ENCODE assay signal across 10 mouse cellular contexts in the genomic region with DNA sequence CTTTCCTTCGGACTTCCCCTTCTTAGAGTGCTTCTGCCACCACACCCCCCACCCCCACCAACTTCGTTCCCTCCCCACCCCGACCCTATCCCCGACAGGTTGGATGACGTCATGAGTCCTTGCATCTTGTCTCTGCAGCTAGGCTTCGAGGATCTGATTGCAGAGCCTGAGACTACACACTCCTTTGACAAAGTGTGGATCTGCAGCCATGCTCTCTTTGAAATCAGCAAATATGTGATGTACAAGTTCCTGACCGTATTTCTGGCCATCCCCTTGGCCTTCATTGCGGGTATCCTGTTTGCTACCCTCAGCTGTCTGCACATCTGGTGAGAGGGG. TPM values are rescaled to one million over a fixed set of nuclear protein-coding genes. Genes with fewer than 3 reads are reported as not detected.
DNase-seq lines count a peak whose midpoint lies in the region; ATAC-seq and TF ChIP-seq lines count a peak whose summit lies in the region.
"Had no signal": no experiment of that assay in that cellular context is flagged by ENCODE, and none has a peak within 500 bp of the region (broad histone marks: within the 10 kb centered on the region; RNA-seq: fewer than 3 reads in every experiment).

No protein-coding gene starts in this region.

- ATAC-seq in heart, embryonic 15.5 days (replicated peaks; ENCODE audit: insufficient number of reproducible peaks, insufficient read depth, low FRiP score, low read depth), result peak; percentile 20; the same call in 1 of the 2 replicates
- peak; percentile 21; the same call in 1 of the 2 replicates for ATAC-seq in liver, embryonic 12.5 days

- peak overlapping the region; percentile 68 for H3K4me3 ChIP-seq in heart, embryonic 10.5 days
- H3K4me3 ChIP-seq in heart, embryonic 15.5 days, result peak overlapping the region; percentile 62
- peak overlapping the region; percentile 51 for H3K4me3 ChIP-seq in liver, embryonic 12.5 days
- peak overlapping the region; percentile 68 for H3K4me3 ChIP-seq in small intestine, adult 2 months (ENCODE audit: low read depth, low read length)

- H3K9me3 ChIP-seq in heart, embryonic 10.5 days, result no peaks in the 10 kb centered on the region
- H3K9me3 ChIP-seq in heart, embryonic 15.5 days (replicated peaks), result no peaks in the 10 kb centered on the region
- H3K9me3 ChIP-seq in liver, embryonic 12.5 days (replicated peaks), result no peaks in the 10 kb centered on the region
- H3K9me3 ChIP-seq: G1E had no signal

- TF ChIP-seq CTCF in small intestine, adult 2 months (IDR thresholded peaks at IDR 0.05; ENCODE audit: extremely low read depth, insufficient read length, insufficient replicate concordance, low read depth, low read length), result no peak

- intact Hi-C loops in heart, postnatal 14 days (cut with DNase I), result loop anchor here (2.0 to 5.0 kb wide), 2 partner anchors 25 to 109 kb away; partner anchors contain the start of gene Cav1

- H3K27ac ChIP-seq in heart, embryonic 10.5 days, result peak overlapping the region; percentile 88
- peak overlapping the region; percentile 89 for H3K27ac ChIP-seq in heart, embryonic 15.5 days
- H3K27ac ChIP-seq in liver, embryonic 12.5 days, result peak overlapping the region; percentile 40; the same call in 1 of the 2 replicates
- H3K27ac ChIP-seq in small intestine, adult 2 months (ENCODE audit: insufficient read depth, low read depth, low read length), result peak overlapping the region; percentile 82

- H3K4me1 ChIP-seq in heart, embryonic 10.5 days, result peaks cover 11% of the 10 kb centered on the region; the same call in 1 of the 2 replicates
- H3K4me1 ChIP-seq in heart, embryonic 15.5 days (replicated peaks), result peaks cover 16% of the 10 kb centered on the region
- H3K4me1 ChIP-seq in liver, embryonic 12.5 days, result peaks cover 16% of the 10 kb centered on the region; the same call in 1 of the 2 replicates
- H3K4me1 ChIP-seq in small intestine, adult 2 months (ENCODE audit: control insufficient read depth, insufficient read depth, insufficient read length, low read length), result peaks cover 7% of the 10 kb centered on the region; the same call in 1 of the 2 replicates

- H3K9ac ChIP-seq in heart, embryonic 15.5 days, result peak overlapping the region; percentile 66
- H3K9ac ChIP-seq in liver, embryonic 12.5 days, result peak overlapping the region; percentile 50; the same call in 1 of the 2 replicates

- no peak for DNase-seq in heart, embryonic 10.5 days (ENCODE audit: low spot score)
- no peak for DNase-seq in heart, postnatal 14 days
- peak; percentile 35 for DNase-seq in brain, adult 2 months (ENCODE audit: low read depth, low spot score)
- no peak for DNase-seq in thymus, postnatal 14 days
- DNase-seq in cerebellum, postnatal 10 days, result no peak

- peak overlapping the region; percentile 93 for H3K4me2 ChIP-seq in heart, embryonic 15.5 days
- peak overlapping the region; percentile 71 for H3K4me2 ChIP-seq in liver, embryonic 12.5 days

- H3K27me3 ChIP-seq in heart, embryonic 10.5 days (ENCODE audit: insufficient read depth, poor library complexity, severe bottlenecking), result peaks cover 24% of the 10 kb centered on the region; the same call in 1 of the 2 replicates
- H3K27me3 ChIP-seq in heart, embryonic 15.5 days, result no peaks in the 10 kb centered on the region
- peaks cover 22% of the 10 kb centered on the region for H3K27me3 ChIP-seq in liver, embryonic 12.5 days (replicated peaks)
- H3K27me3 ChIP-seq in small intestine, adult 2 months (ENCODE audit: control insufficient read depth, insufficient read depth, low read length), result no peaks in the 10 kb centered on the region

- no peak for TF ChIP-seq POLR2A in small intestine, adult 2 months (IDR thresholded peaks at IDR 0.05; ENCODE audit: low read depth, low read length)

- H3K36me3 ChIP-seq in heart, embryonic 10.5 days, result no peaks in the 10 kb centered on the region
- H3K36me3 ChIP-seq in heart, embryonic 15.5 days, result no peaks in the 10 kb centered on the region
- no peaks in the 10 kb centered on the region for H3K36me3 ChIP-seq in liver, embryonic 12.5 days
- H3K36me3 ChIP-seq in small intestine, adult 2 months (ENCODE audit: control insufficient read depth, insufficient read depth, low read length), result no peaks in the 10 kb centered on the region
- H3K36me3 ChIP-seq: G1E had no signal

- WGBS in heart, embryonic 10.5 days, result 20% methylated on average over 8 of the region's 8 CpGs
- WGBS in heart, embryonic 15.5 days, result 19% methylated on average over 8 of the region's 8 CpGs
- 16% methylated on average over 8 of the region's 8 CpGs for WGBS in liver, embryonic 12.5 days (ENCODE audit: insufficient replicate concordance)
- 33% methylated on average over 8 of the region's 8 CpGs for WGBS in small intestine, adult 2 months

RNA-seq across cellular contexts. Expression of gene Cav2, which starts 0.7 kb away (rescaled TPM):
- 7.4 and 10.0 TPM in 2 replicates for polyA plus RNA-seq in heart, embryonic 10.5 days (2016; fragmentation: Nextera tagmentation; extraction: Ambion mirVana)
- 10 to 100 TPM; 64.8 to 66.2 TPM for total RNA-seq in heart, postnatal 14 days (2021)
- polyA plus RNA-seq in heart, embryonic 15.5 days (2015; fragmentation: Nextera tagmentation; extraction: Ambion mirVana), result 40.1 and 44.2 TPM in 2 replicates
- polyA plus RNA-seq in liver, embryonic 12.5 days (2016; fragmentation: Nextera tagmentation; extraction: Ambion mirVana), result 3.2 TPM in 2 replicates
- polyA plus RNA-seq in small intestine, adult 2 months (2012; rRNA removed), result 6.9 and 7.0 TPM in 2 replicates
- polyA plus RNA-seq: G1E had no signal

RNA-seq across cellular contexts. Expression of gene Cav1, which starts 24.4 kb away (rescaled TPM):
- polyA plus RNA-seq in heart, embryonic 10.5 days (2016; fragmentation: Nextera tagmentation; extraction: Ambion mirVana), result 28.2 and 36.1 TPM in 2 replicates
- 100 to 1,000 TPM; 415 to 448 TPM for total RNA-seq in heart, postnatal 14 days (2021)
- 308 and 327 TPM in 2 replicates for polyA plus RNA-seq in heart, embryonic 15.5 days (2015; fragmentation: Nextera tagmentation; extraction: Ambion mirVana)
- polyA plus RNA-seq in liver, embryonic 12.5 days (2016; fragmentation: Nextera tagmentation; extraction: Ambion mirVana), result 4.1 and 4.5 TPM in 2 replicates
- 68.9 and 95.8 TPM in 2 replicates for polyA plus RNA-seq in small intestine, adult 2 months (2012; rRNA removed)
- total RNA-seq: G1E; hematopoietic stem cell, adult 5-6 weeks had no signal
- polyA plus RNA-seq: G1E had no signal
